Mouse (Mus musculus) stomach, postnatal 0 days (tissue): ENCODE data around the gene Ctse.

ENCODE experiments used
- CTCF ChIP-seq: IDR thresholded peaks from 2 replicates; pipeline ENCODE4 v1.5.1; 2016; ENCODE audit warnings: antibody characterized with exemption, low read depth, mild to moderate bottlenecking, moderate library complexity
- EP300 ChIP-seq: optimal IDR thresholded peaks from 2 replicates; pipeline ENCODE3; 2016; ENCODE audit warnings: antibody characterized with exemption

DNA sequence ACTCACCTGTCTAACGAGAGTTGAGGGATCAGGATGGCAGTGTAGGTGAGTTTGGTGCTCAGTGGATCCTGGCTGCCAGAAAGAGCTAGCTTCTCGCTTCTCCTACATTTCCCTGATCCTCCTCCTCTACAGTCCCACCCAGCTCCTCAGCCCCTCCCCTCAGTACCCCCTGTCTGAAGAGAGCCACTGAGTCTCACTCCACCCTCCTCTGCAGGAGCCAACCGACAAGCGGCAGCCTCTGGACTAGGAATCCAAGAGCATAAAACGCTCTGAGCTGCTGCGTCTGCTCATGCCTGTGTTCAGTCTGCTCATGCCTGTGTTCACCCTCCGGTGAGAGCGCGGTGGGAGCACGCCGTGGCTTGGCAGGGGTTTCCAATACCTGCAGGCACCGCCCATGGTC is 39.2 kb upstream of the Ctse start, which contains the start of gene Avpr1b:
- no peak for TF ChIP-seq EP300
- TF ChIP-seq CTCF = no peak
